Mouse (Mus musculus): ENCODE measurements around the gene Zscan12.

The Zscan12 gene

GRCm38 (mm10) chr13:21402287-21402846 is 39.7 kb downstream of the Zscan12 start, which contains the start of gene Zkscan3:
TSS of gene Zkscan3 (minus strand) at chr13:21402755.
- DNase-seq (ENCODE audit: extremely low read depth, low read depth): peak; percentile 60

DNA sequence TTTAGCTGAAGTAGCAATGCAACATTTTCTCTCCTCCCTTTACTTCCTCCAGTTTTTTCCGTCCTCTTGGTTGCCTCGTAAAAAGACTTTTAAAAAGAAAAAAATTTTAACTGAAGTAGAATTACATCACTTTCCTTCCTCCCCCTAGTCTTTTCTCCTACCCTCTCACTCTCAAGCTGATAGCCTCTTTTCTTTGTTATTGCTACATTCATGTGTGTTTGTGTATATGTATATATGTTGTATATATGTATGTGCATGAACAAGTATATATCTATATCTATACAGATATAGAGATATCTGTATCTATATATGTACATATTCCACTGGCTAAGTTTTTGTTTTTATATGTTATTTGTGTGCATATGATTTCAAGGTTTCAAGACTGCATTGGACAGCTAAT is 40.2 kb downstream of the Zscan12 start:
- DNase-seq (ENCODE audit: extremely low read depth, low read depth): no peak

DNA sequence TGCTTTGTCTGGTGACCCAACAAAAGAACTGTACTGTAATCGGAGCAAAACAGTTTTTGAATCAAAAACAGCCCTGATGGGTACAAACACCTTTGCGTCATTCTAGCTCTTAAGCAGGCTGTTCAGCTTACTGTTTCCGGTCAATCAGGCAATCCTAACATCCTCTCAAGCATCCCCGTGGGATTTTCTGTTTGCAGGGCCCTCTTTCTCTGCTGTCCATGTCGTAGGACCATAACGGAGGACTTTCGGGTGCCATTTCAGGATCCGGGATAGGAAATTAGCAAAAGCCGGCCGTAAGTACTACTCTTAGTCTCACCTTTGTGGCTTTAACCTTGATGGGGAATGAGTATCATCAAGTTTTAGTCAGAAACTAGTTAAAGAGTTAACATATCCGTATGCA is 44.7 kb downstream of the Zscan12 start:
- DNase-seq (ENCODE audit: extremely low read depth, low read depth): no peak

- no peak for DNase-seq (ENCODE audit: extremely low read depth, low read depth)
Measured at GRCm38 (mm10) chr13:21407969-21408804, 45.6 kb downstream of the Zscan12 start.

DNA sequence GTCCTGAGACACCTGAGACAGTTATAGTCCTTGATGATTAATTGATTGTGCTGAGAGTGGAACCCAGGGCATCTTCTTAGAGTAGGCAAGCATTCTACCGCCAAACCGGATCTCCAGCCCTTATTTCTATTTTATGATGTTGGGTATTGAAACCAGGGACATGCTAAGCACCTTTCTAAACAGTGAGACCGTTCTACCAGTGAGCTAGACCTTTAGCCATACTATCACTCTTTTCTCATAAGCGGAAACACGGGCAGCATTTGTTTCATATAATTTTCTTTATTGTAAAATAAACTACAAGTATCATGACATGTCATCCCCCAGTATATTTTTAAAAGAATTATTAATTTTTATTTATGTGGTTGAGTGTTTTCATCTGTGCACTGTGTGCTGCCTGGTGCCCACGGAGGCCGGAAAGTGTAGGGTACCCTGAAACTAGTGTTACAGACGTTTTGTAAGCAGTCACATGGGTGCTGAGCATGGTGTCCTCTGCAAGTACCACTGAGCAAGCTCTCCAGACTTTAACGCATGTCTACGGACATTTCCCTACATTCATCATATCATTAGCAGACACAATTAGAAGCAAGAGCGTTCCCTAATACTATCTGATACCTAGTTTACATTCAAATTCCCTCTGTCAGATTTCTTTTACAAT is 46.3 kb downstream of the Zscan12 start:
- no peak for DNase-seq (ENCODE audit: extremely low read depth, low read depth)

GRCm38 (mm10) chr13:21414231-21415212 is 51.9 kb downstream of the Zscan12 start:
- peak; percentile 39 for DNase-seq (ENCODE audit: extremely low read depth, low read depth)

GRCm38 (mm10) chr13:21415266-21415665 is 52.6 kb downstream of the Zscan12 start:
- peak; percentile 39 for DNase-seq (ENCODE audit: extremely low read depth, low read depth)

DNA sequence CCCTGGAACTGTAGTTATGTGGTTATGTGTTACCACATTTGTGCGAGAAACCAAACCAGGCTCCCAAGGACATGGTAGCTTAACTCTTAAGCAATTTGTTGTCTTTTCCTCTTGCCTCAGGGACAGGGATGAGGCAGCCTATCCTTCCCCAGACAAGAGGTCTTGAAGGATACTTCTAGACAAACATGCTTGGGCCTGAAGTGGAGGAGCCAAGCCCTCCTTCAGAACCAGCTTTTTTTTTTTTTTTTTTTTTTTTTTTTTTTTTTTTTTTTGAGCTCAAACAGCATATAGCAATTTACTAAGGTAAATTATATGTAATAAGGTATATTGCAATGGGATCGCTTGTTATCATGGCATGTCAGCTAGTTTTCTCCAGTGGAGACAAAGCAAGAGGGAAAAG is 53.1 kb downstream of the Zscan12 start:
- no peak for DNase-seq (ENCODE audit: extremely low read depth, low read depth)

GRCm38 (mm10) chr13:21417298-21418010 is 54.8 kb downstream of the Zscan12 start:
- DNase-seq (ENCODE audit: extremely low read depth, low read depth): no peak

DNA sequence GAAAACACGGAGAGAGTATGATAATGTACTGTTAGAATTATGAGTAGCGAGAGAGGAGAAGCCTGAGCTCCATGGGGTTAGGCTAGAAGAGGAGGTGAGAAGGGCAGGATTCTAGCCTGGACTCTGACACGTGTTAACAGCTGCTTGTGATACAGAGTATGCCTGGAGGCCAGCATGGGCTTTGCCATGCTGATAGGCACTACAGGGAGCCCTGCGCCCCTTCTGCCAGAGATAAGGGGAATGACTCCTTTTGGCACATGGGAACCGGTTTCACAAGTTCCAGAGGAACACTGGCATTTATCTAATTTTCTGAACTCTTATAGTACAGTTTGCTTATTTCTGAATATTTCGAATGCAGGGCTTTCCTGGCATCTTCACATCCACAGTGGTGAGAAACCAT is 56.2 kb downstream of the Zscan12 start:
- DNase-seq (ENCODE audit: extremely low read depth, low read depth): peak; percentile 28

Measured in MEL-GATA-1-ER (cell line).